Comparison of ENCODE assay signal across 8 mouse cellular contexts in genomic region chr5:120143941-120144340, GRCm38 (mm10). TPM values are rescaled to one million over a fixed set of nuclear protein-coding genes. Genes with fewer than 3 reads are reported as not detected.
DNase-seq lines count a peak whose midpoint lies in the region; ATAC-seq and TF ChIP-seq lines count a peak whose summit lies in the region.
"Had no signal": no experiment of that assay in that cellular context is flagged by ENCODE, and none has a peak within 500 bp of the region (broad histone marks: within the 10 kb centered on the region; RNA-seq: fewer than 3 reads in every experiment).

No protein-coding gene starts in this region.

- no peaks in the 10 kb centered on the region for H3K9me3 ChIP-seq in CH12.LX (replicated peaks; ENCODE audit: low read length)
- H3K9me3 ChIP-seq: heart, embryonic 15.5 days had no signal

- dilution Hi-C loops in CH12.LX (cut with MboI; ENCODE audit: extremely low pct_ligation_motif_present, extremely low pct_unique_long_range_greater_than_20kb, low sequenced_read_pairs), result no loop called here

- peaks cover 77 to 97% of the 10 kb centered on the region in 2 experiments for H3K36me3 ChIP-seq in CH12.LX (replicated peaks in 1 of 2; ENCODE audit: control insufficient read depth in 1 of 2, insufficient read depth in 1 of 2, low read length in 1 of 2)

- no peak for DNase-seq in layer of hippocampus, adult 2 months (ENCODE audit: low spot score in 2 of 2)
- no peak for DNase-seq in layer of hippocampus, postnatal 36 days
- DNase-seq in CH12.LX (ENCODE audit: extremely low read depth) (no peak), NIH3T3 (ENCODE audit: low read depth) (peak; percentile 45)

- no peak overlapping the region for H3K4me2 ChIP-seq in CH12.LX (ENCODE audit: insufficient read depth, low read depth, poor library complexity, severe bottlenecking)
- H3K4me2 ChIP-seq: heart, embryonic 15.5 days had no signal

- H3K27me3 ChIP-seq in CH12.LX (replicated peaks), result no peaks in the 10 kb centered on the region
- H3K27me3 ChIP-seq: heart, embryonic 15.5 days had no signal

- TF ChIP-seq EP300 in CH12.LX (IDR thresholded peaks at IDR 0.05; ENCODE audit: low read length), result no peak

- no peak overlapping the region for H3K9ac ChIP-seq in CH12.LX (ENCODE audit: insufficient read depth, low read depth)
- H3K9ac ChIP-seq: heart, embryonic 15.5 days had no signal

- H3K4me3 ChIP-seq in layer of hippocampus, adult 2 months, result no peak overlapping the region
- no peak overlapping the region for H3K4me3 ChIP-seq in CH12.LX (replicated peaks in 1 of 3; ENCODE audit: low read depth in 2 of 3, low read length in 2 of 3, poor library complexity in 1 of 3)
- H3K4me3 ChIP-seq: heart, embryonic 15.5 days had no signal

- peak; percentile 55 for ATAC-seq in megakaryocyte progenitor cell, adult 5-6 weeks (replicated peaks; ENCODE audit: poor library complexity)
- no peak for ATAC-seq in cerebellum, adult (ENCODE audit: insufficient number of reproducible peaks, low FRiP score, low TSS enrichment)
- ATAC-seq in inflammation-experienced regulatory T-cells, adult 6 months, result no peak

- TF ChIP-seq CTCF in layer of hippocampus, adult 2 months (conservative IDR thresholded peaks at IDR 0.05), result peak; percentile 78
- TF ChIP-seq CTCF in CH12.LX (conservative IDR thresholded peaks at IDR 0.05 in 1 of 2, IDR thresholded peaks at IDR 0.05 in 1 of 2; ENCODE audit: low read depth in 2 of 2, low read length in 2 of 2), result peak; percentile 49 to 51; a peak in 3 of 4 replicates

- no peaks in the 10 kb centered on the region for H3K79me2 ChIP-seq in CH12.LX (replicated peaks; ENCODE audit: control insufficient read depth, extremely low read depth, insufficient read depth, poor library complexity, severe bottlenecking)

- TF ChIP-seq RAD21 in CH12.LX (IDR thresholded peaks at IDR 0.05; ENCODE audit: low read depth, low read length), result no peak

- H3K4me1 ChIP-seq in CH12.LX (ENCODE audit: control insufficient read depth in 1 of 2, insufficient read depth in 2 of 2), result peaks cover 2 to 13% of the 10 kb centered on the region in 2 experiments; a peak in 2 of 4 replicates

- in situ Hi-C loops in CH12.LX (cut with MboI; ENCODE audit: low pct_ligation_motif_present, low pct_unique_long_range_greater_than_20kb, low sequenced_read_pairs), result loop anchor here (25.0 kb wide), 1 partner anchor 468 kb away; the partner anchor contains the start of genes Ddx54 and Rita1

- H3K27ac ChIP-seq in layer of hippocampus, adult 2 months, result no peak overlapping the region
- H3K27ac ChIP-seq in CH12.LX (ENCODE audit: insufficient read depth, low read depth), result no peak overlapping the region
- H3K27ac ChIP-seq: heart, embryonic 15.5 days had no signal

- TF ChIP-seq POLR2A in CH12.LX (IDR thresholded peaks at IDR 0.05; ENCODE audit: low read depth, low read length), result no peak

TF ChIP-seq in CH12.LX, 34 proteins besides CTCF, POLR2A, EP300 and RAD21:
- TF ChIP-seq USF1 (IDR thresholded peaks at IDR 0.05; ENCODE audit: low read depth, low read length) (no peak), ZC3H11A (IDR thresholded peaks at IDR 0.05; ENCODE audit: low read depth, low read length) (no peak), JUND (conservative IDR thresholded peaks at IDR 0.05; ENCODE audit: low read depth, low read length) (no peak), PAX5 (IDR thresholded peaks at IDR 0.05; ENCODE audit: low read length) (no peak), USF2 (conservative IDR thresholded peaks at IDR 0.05; ENCODE audit: low read depth, low read length) (no peak), IRF4 (IDR thresholded peaks at IDR 0.05; ENCODE audit: low read depth, low read length) (no peak), ZKSCAN1 (IDR thresholded peaks at IDR 0.05; ENCODE audit: borderline replicate concordance, low read depth, low read length) (no peak), GABPA (IDR thresholded peaks at IDR 0.05; ENCODE audit: insufficient replicate concordance, low read depth, low read length) (no peak), SMC3 (IDR thresholded peaks at IDR 0.05; ENCODE audit: low read depth, low read length) (no peak), E2F4 (IDR thresholded peaks at IDR 0.05; ENCODE audit: insufficient replicate concordance, low read depth, low read length) (no peak), NRF1 (IDR thresholded peaks at IDR 0.05; ENCODE audit: low read depth, low read length) (no peak), MAZ (IDR thresholded peaks at IDR 0.05; ENCODE audit: low read depth, low read length) (no peak), TBP (conservative IDR thresholded peaks at IDR 0.05; ENCODE audit: low read depth, low read length) (no peak), RCOR1 (conservative IDR thresholded peaks at IDR 0.05; ENCODE audit: low read depth, low read length) (no peak), CHD1 (IDR thresholded peaks at IDR 0.05; ENCODE audit: low read depth, low read length) (no peak), MXI1 (IDR thresholded peaks at IDR 0.05; ENCODE audit: low read depth, low read length) (no peak), NELFE (IDR thresholded peaks at IDR 0.05; ENCODE audit: low read depth, low read length) (no peak), ZMIZ1 (IDR thresholded peaks at IDR 0.05; ENCODE audit: low read depth, low read length) (no peak)
TF ChIP-seq in CH12.LX: peak in this region for 0.

RNA-seq across cellular contexts. Expression of gene Rbm19, which starts 27.7 kb away (rescaled TPM):
- 10 to 100 TPM; 18.9 to 23.3 TPM for total RNA-seq in layer of hippocampus, adult 2 months (2021)
- 10 to 100 TPM; 18.7 to 19.2 TPM for total RNA-seq in layer of hippocampus, postnatal 36 days (2021)
- total RNA-seq in CH12.LX (2012; rRNA removed) (56.5 and 76.1 TPM in 2 replicates), CH12.LX (2014; rRNA removed) (30.6 and 36.2 TPM in 2 replicates)
- polyA plus RNA-seq in CH12.LX (2012; ENCODE audit: insufficient read length, low read depth), result 81.4 and 94.6 TPM in 2 replicates
- 9.6 and 14.1 TPM in 2 replicates for total RNA-seq in megakaryocyte progenitor cell, adult 5-6 weeks (2015)
- total RNA-seq in megakaryocyte progenitor cell, adult 5-6 weeks (2017), result 17.6 and 19.1 TPM in 2 replicates
- polyA plus RNA-seq in inflammation-experienced regulatory T-cells, adult 6 months (2017; shearing (Covaris generic)), result 10 to 100 TPM; 11.6 to 18.9 (median 11.9) TPM
